Mouse (Mus musculus): ENCODE measurements around the gene Chrnb4. TPM values are rescaled to one million over a fixed set of nuclear protein-coding genes. Genes with fewer than 3 reads are reported as not detected.

The Chrnb4 gene
- total RNA-seq (2021) = not detected
- long read RNA-seq, experiment 1 = 0 reads
- long read RNA-seq, experiment 2 = 0 reads

DNA sequence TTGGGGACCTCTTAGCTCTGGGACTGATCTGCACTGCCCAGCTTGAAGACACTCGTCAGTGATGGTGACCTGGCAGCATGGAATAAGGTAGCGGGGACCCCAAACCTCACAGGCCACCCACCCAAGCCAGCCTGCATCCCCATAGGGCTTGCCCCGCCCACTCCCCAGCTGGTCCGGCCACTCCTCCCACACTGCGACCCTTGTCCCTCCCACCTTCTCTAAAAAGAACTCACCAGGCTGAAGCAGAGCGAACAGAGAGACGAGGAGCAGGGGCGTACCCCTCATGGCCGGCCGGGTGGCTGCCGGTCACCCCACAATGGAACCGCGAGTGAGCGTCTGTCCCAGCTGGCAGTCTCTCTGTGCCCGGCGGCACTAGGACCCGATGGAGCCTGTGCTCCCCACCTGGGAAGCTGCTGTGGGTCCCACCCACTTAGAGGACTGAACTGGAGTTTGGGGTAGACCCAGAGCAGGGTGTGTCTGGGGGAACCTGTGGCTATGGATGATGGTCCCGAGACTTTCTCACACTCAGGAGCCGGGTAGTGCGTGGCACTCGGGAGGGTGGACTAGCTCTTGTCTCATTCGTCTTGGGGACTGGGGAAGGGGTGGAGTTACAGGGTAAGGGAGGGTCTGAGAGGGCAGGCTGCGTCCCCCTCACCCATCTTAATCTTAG lies at the start of gene Chrnb4:
Chrnb4 (minus strand) TSS at position 569 of the 670 bp plus-strand sequence.
- DNase-seq = peak; percentile 12
- intact Hi-C loops (cut with DNase I; ENCODE audit: low total_unique reads) = loop anchor here (5.0 kb wide), 1 partner anchor 64 kb away; no protein-coding TSS in a partner anchor

GRCm38 (mm10) chr9:55096870-55097269 lies 48.3 kb upstream of the Chrnb4 start:
- intact Hi-C loops (cut with DNase I; ENCODE audit: low total_unique reads) = no loop called here
- no peak for DNase-seq

- intact Hi-C loops (cut with DNase I; ENCODE audit: low total_unique reads) = no loop called here
- DNase-seq = no peak
These were observed 47.5 kb upstream of the Chrnb4 start for GRCm38 (mm10) chr9:55096033-55096432.

DNA sequence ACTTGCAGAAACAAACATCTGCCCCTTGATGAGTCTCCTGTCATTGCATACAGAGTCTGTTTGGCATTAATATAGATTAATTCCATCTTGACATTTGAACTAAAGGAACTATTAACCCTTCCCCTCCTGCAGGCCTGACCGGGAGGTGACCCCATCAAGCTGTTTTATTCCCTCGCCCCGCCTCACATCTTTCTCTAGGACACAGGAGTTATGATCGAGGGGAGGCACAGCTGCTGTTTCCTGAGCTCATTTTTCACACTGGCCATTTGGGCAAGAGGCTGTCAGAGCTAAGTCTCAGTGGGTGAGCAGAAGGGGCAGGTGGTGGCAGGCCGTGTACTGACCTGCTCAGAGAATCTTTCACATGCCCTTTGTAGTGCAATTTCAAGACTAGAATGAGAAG lies 41.6 kb upstream of the Chrnb4 start:
- intact Hi-C loops (cut with DNase I; ENCODE audit: low total_unique reads) = no loop called here
- DNase-seq = no peak

- no peak for DNase-seq
These were observed 40.6 kb upstream of the Chrnb4 start for GRCm38 (mm10) chr9:55089226-55089625.

GRCm38 (mm10) chr9:55083154-55083913 lies 34.8 kb upstream of the Chrnb4 start:
- intact Hi-C loops (cut with DNase I; ENCODE audit: low total_unique reads) = no loop called here
- DNase-seq = no peak

More at GRCm38 (mm10) chr9:55089226-55089625, 40.6 kb upstream of the Chrnb4 start:
- intact Hi-C loops (cut with DNase I; ENCODE audit: low total_unique reads) = no loop called here

DNA sequence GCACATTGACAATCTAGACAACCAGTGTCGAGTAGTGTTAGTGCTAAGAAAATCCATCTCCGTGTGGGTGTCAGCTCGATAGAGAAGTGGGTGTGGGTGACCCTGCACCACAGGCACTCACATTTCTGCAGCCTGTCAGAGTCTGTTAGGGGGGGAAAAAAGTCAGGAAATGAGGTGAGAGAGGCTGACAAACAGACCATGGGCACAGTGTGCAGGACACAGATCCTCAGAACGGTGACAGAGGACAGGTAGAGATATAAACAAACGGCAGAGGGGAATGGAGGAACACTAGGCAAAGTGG lies 19.3 kb upstream of the Chrnb4 start:
- intact Hi-C loops (cut with DNase I; ENCODE audit: low total_unique reads) = no loop called here

GRCm38 (mm10) chr9:55067260-55067964 lies 18.8 kb upstream of the Chrnb4 start:
- intact Hi-C loops (cut with DNase I; ENCODE audit: low total_unique reads) = no loop called here
- DNase-seq = no peak

More for the DNA sequence above, 19.3 kb upstream of the Chrnb4 start:
- DNase-seq = no peak

DNA sequence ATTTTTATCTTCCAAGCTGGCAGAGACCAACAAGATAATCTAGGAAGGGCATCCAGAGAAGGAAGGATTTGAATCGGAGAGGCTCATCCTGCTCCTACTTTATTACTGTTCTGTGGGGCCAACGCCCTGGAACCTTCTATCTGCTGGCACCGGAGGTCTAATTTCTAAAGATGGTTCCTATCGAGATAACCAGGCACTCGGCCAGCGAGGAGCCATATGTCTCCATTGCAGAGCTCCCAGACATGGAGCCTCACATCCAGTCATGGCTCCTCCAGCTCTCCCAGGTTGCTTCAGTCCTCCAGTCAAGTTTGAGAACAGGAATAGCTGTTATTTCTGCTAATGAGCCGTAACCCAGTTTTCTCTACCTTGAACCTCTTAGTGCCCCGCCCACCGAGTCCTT lies 16.7 kb upstream of the Chrnb4 start:
- intact Hi-C loops (cut with DNase I; ENCODE audit: low total_unique reads) = no loop called here
- DNase-seq = no peak

GRCm38 (mm10) chr9:55058067-55058466 lies 9.5 kb upstream of the Chrnb4 start:
- no peak for DNase-seq
- intact Hi-C loops (cut with DNase I; ENCODE audit: low total_unique reads) = no loop called here

DNA sequence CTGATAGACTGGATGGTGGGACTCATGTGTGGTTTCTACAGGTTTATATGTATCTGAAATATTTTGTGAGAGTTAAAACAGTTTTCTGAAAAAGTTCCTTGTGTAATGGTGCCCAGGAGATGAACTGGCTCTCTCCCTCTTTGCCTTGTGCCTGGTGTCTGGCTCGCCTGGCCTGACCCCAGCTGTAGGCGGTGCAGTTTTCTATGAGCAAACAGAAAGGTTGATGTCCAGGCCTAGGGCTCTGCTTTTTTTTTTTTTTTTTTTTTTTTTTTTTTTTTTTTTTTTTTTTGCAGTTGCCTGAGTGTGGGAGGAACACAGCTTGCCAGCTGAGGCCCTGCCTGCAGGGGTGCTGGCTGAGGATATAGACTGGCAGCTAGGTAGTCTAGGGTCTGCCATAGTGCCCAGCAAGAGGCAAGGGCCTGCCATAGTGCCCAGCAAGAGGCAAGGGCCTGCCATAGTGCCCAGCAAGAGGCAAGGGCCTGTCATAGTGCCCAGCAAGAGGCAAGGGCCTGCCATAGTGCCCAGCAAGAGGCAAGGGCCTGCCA lies 6.9 kb upstream of the Chrnb4 start:
- intact Hi-C loops (cut with DNase I; ENCODE audit: low total_unique reads) = no loop called here
- DNase-seq = no peak

DNA sequence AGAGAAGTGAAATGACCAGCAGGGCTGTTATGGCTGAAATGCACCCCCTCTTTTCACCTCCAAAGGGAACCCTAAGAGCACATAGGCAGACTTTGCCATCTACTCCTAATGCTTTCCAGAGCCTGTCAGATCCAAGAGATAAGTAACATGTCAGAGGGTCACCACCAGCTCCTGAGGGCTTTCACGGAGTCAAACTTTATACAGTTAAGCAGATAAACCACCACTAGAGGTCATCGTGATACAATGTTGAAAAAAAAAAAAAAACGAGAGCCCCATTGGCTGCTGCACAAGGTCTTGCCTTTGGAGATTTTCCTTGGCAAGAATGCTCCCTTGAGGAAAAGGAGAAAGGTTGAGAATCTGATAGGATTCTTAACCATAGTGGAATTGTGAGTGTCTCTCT lies 1.8 kb downstream of the Chrnb4 start:
- DNase-seq = no peak
- intact Hi-C loops (cut with DNase I; ENCODE audit: low total_unique reads) = loop anchor here (5.0 kb wide), 1 partner anchor 66 kb away; no protein-coding TSS in a partner anchor

- intact Hi-C loops (cut with DNase I; ENCODE audit: low total_unique reads) = loop anchor here (5.0 kb wide), 1 partner anchor 67 kb away; no protein-coding TSS in a partner anchor
- no peak for DNase-seq
These were observed 3.6 kb downstream of the Chrnb4 start for GRCm38 (mm10) chr9:55045001-55045400.

DNA sequence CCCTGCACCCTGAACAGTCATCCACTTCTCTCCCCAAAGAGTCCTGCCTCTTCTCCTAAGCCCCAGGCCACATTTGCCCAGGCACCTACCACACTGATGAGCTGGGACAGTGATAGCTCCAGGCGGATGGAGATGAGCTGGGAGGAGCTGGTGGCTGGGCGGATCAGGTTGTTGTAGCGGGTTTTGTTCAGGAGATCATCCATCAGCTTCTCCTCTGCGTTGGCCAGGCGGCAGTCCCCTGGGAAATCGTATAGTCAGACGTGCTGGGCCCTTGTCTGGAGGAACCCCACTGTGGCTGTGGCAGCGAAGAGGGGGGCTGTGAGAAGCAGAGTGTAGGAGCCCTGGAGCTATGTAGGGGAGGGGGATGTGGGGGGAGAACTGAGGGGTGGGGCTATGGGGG lies 4.9 kb downstream of the Chrnb4 start:
- intact Hi-C loops (cut with DNase I; ENCODE audit: low total_unique reads) = no loop called here
- DNase-seq = no peak

DNA sequence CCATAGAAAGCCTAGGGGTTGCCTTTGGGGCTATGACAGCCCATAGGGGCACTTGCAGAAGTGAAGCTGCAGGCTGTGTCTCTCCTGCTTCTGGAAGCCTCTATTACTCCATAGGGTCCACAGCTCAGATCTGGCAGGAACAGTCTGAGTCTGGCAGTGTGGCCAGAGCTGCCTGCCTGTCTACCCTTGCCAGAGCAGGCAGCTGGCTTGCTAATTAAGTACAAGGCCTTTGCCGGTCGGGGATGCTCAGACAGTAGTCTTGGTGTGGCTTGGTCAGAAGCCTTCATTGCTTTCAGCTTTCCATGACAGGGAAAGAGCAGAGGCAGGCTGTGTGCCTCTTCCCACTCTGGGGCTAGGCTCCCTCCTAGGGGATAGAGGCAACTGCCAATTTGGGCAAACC lies 7.2 kb downstream of the Chrnb4 start:
- no peak for DNase-seq

DNA sequence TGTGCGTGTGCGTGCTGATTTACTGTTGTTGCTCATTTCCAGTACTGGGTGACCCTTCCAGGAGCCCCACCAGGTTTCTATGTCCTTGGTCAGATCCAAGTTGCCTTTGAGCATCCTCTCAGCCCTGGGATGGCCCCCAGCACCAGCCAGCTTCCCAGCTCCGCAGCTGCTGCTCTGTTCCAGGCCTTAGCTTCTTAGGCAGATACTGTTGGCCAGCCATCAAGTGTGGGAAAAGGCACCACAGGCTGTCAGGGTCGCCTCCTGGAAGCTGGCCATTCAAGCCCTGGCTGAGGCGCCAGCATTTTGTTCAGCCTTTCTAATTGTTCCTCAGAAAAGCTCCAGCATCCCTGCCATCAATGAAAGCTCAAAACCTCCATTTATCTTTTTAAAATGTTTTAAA lies 8.6 kb downstream of the Chrnb4 start:
- DNase-seq = no peak
- intact Hi-C loops (cut with DNase I; ENCODE audit: low total_unique reads) = no loop called here

More for the DNA sequence above, 7.2 kb downstream of the Chrnb4 start:
- intact Hi-C loops (cut with DNase I; ENCODE audit: low total_unique reads) = no loop called here

- no peak for DNase-seq
- intact Hi-C loops (cut with DNase I; ENCODE audit: low total_unique reads) = no loop called here
These were observed 9.6 kb downstream of the Chrnb4 start for GRCm38 (mm10) chr9:55038948-55039347.

DNA sequence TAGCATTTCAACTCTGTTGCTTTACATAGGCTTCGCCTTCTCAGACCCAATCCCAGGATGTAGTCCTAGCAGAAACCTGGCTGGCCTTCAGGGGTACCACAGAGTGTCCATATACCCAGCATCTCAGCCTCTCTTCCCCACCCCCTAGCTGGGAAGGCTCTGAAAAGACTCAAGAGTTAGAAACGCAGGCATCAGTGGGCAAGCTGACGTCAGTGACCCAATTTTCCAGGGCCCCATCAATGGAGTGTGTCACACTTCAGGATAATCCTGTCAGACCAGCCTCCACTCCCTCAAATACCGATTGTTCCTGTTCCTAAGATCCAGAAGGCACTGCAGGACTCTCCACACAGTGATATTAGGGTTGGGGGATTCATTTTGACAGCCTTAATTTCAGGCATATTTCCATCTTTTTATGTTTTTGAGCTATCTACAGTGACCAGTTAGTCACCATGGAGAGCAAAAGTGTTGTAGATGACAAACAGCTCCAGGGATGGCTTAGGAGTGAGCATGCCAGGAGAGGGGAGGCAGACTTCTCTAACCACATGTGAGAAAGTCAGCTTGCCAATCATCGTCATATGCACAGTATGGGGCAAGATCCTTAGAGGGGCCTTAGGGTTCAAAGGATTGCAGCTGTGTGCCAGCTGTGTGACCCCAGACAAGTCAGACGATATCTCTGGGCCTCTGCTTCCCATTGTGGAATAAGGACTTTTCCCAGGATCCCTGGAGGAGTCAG lies 17.0 kb downstream of the Chrnb4 start:
- intact Hi-C loops (cut with DNase I; ENCODE audit: low total_unique reads) = no loop called here
- no peak for DNase-seq

GRCm38 (mm10) chr9:55026275-55026663 lies 22.3 kb downstream of the Chrnb4 start, which contains the start of gene Chrna3:
Gene Chrna3 (minus strand): TSS chr9:55026562.
- no peak for DNase-seq
- intact Hi-C loops (cut with DNase I; ENCODE audit: low total_unique reads) = loop anchor here (5.0 kb wide), 2 partner anchors 86 to 281 kb away; no protein-coding TSS in a partner anchor

Data from gastrocnemius, postnatal 14 days (tissue).